Mouse (Mus musculus) left cerebral cortex, postnatal 36 days (tissue): ENCODE results near the gene Cyp2c65. TPM values are rescaled to one million over a fixed set of nuclear protein-coding genes. Genes with fewer than 3 reads are reported as not detected.
"Not testable (repeated sequence)": the region's sequence is repeated elsewhere in the genome, so short reads cannot be mapped to it uniquely, and the experiment has no call there.

Experiments
- DNase-seq, 2 experiments: peaks; one replicate each; pipeline ENCODE4 v3.0.0; 2021 to 2022; ENCODE audit warnings: low spot score in 2 of 2, mixed read lengths in 1 of 2
- intact Hi-C: fragments of 180-260 bp; cut with DNase I; formaldehyde crosslinking; loops from one replicate; pipeline ENCODE4 v1.15.1; 2025
- total RNA-seq, 2 experiments: library from RNA; stranded (reverse); gene quantifications; 2 replicates each; pipeline ENCODE4 v1.2.3; 2021

The Cyp2c65 gene
- total RNA-seq, result not detected

DNA sequence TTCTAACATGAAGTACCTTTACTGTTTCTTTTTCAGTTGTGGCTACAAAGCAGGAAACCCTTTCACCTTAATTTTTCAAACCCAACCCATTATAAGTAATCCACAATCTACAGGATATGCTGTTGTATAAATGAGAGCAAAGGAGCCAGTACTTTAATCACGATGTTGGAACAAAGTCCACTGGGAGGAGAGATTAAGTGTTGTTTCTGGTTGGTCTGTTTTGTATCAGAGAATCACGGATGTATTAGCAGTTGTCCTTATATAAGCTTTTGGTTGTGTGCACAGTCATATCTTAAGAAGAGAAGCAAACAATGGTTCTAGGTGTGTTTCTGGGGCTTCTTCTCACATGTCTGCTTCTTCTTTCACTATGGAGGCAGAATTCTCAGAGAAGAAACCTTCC lies at the start of gene Cyp2c65:
Gene Cyp2c65 (plus strand): TSS at position 297 of the 400 bp plus-strand sequence.
- intact Hi-C loops, result no loop called here
- DNase-seq, result no peak

DNA sequence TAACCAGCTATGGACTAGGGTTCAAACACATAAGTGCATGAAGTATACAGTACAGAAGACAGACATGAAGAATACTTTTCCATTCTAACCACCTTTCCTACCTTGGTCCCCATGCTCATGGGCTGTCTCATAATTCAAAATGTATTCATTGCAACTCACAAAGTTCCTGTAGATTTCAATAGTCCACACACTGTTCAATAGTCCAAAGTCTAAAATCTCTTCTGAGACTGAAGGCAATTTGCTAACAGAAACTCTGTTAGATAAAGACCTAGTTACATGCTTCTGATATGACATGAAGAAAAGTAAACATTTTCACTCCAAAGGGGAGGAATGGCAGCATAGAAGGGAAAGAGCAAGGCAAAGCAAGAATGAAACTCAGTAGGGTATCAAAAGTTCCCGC lies 2.9 kb upstream of the Cyp2c65 start:
- intact Hi-C loops, result no loop called here
- no peak for DNase-seq

DNA sequence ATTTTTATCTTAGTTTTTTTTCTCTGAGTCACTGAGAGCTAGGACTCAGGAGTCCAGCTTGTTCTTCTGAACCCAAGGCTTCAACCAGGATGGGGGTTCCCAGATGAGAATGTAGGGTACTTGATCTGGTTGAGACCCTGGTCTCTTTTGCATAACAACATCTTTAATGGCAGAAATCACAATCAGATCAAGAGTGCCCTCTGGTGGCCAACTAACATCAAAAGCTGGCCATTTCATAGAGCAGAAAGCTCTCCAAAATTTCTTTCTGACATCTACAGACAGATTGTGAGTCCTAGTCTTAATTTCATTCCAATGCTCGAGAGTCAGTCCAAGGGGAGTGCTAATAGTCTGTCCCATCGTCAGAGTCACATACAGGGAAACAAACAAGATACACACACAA lies 38.0 kb downstream of the Cyp2c65 start:
- intact Hi-C loops, DNase-seq: not testable (repeated sequence)

DNA sequence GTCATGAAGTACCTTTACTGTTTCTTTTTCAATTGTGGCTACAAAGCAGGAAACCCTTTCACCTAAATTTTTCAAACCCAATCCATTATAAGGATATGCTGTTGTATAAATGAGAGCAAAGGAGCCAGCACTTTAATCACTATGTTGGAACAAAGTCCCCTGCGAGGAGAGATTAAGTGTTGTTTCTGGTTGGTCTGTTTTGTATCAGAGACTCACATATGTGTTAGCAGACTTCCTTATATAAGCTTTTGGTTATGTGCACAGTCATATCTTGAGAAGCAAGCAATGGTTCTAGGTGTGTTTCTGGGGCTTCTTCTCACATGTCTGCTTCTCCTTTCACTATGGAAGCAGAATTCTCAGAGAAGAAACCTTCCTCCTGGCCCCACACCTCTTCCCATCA lies 52.8 kb downstream of the Cyp2c65 start, which contains the start of gene Cyp2c66:
Gene Cyp2c66 (plus strand): TSS at position 255 of the 400 bp plus-strand sequence.
- no peak for DNase-seq
- intact Hi-C loops, result no loop called here

Other genes with a start within 250 kb of the Cyp2c65 start
- 10 to 100 TPM; 11.9 to 14.0 TPM for gene Noc3l, start 241.8 kb upstream of the Cyp2c65 start, total RNA-seq
- gene Tbc1d12, start 224.4 kb upstream of the Cyp2c65 start, total RNA-seq, result 10 to 100 TPM; 11.7 to 13.0 TPM
- 1 to 10 TPM; 2.1 to 7.1 TPM for gene Hells, start 130.1 kb upstream of the Cyp2c65 start, total RNA-seq
- under 1 TPM in 1 of 2 experiments, not detected in 1; 0.32 TPM for gene Cyp2c55, start 54.0 kb upstream of the Cyp2c65 start, total RNA-seq
- gene Cyp2c66, start 52.9 kb downstream of the Cyp2c65 start, total RNA-seq, result not detected
- gene Cyp2c29, start 208.4 kb downstream of the Cyp2c65 start, total RNA-seq, result not detected